Comparison of ENCODE assay signal across 7 mouse cellular contexts in the genomic region with DNA sequence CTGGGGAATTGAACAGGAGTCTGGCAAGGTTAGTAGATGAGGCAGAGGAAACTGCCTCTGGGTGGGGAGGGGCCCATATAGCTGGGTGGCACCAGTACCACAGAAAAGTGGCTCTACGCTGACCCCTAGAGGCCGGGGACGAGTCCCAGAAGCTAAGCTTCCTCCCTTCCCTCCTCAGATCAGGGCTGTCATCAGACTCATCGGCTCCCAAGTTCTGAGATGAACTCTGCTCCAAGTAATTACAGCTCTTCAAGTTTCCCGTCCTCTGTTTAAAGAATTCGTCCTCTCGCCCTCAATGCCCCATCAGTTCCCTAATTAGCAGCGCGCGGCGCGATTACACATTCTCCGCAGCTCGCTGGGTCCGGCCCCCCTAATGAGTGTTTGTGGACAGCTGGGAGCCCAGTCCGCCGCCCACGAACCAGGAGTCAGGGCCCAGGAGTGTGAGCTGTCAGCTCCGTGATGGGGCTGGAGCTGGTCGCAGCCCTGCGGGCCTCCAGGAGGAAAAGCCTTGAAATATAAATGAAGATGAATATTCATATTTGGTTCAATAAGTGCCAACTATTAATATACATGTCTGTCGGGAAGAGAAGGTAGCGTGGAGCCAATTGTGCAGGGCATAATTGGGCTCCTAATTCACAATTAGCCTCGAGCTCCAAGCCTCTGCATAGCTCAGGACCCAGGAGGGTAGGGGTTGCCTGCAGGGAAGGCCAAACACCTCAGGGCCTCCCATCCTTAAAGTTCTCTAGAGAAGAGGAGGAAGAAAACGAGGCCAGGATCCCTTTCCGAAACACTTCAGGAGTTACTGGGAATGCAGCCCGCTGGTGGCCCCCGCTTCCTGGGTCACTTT.
A peak's percentile ranks its signal among the peaks of the same experiment; 100 is the strongest.
DNase-seq lines count a peak whose midpoint lies in the region; ATAC-seq and TF ChIP-seq lines count a peak whose summit lies in the region.

No protein-coding gene starts in this region.

- H3K4me2 ChIP-seq in limb, embryonic 12.5 days = peak overlapping the region; percentile 54
- peak overlapping the region; percentile 8; the same call in 1 of the 2 replicates for H3K4me2 ChIP-seq in midbrain, postnatal 0 days (ENCODE audit: low read depth, low read length, poor library complexity, severe bottlenecking)

- peak; percentile 23 for DNase-seq in adrenal gland, adult 8-10 months
- peak; percentile 38 to 65 for DNase-seq in heart, adult 18-20 months
- DNase-seq in kidney, adult 2 months = peak; percentile 47
- peak; percentile 50 for DNase-seq in midbrain, postnatal 0 days (ENCODE audit: low spot score)
- peak; percentile 70 to 75 for DNase-seq in spleen, postnatal 36 days (ENCODE audit: low spot score in 2 of 2)

- H3K4me1 ChIP-seq in cortical plate, adult 2 months (ENCODE audit: control insufficient read depth, insufficient read depth, low read length) = no peaks in the 10 kb centered on the region
- no peaks in the 10 kb centered on the region for H3K4me1 ChIP-seq in kidney, adult 2 months (ENCODE audit: control insufficient read depth, insufficient read depth, low read length)
- peaks cover 11% of the 10 kb centered on the region for H3K4me1 ChIP-seq in limb, embryonic 12.5 days (replicated peaks)
- H3K4me1 ChIP-seq in midbrain, postnatal 0 days (ENCODE audit: insufficient read depth, low read length) = no peaks in the 10 kb centered on the region

- no peaks in the 10 kb centered on the region for H3K9me3 ChIP-seq in limb, embryonic 12.5 days
- H3K9me3 ChIP-seq in midbrain, postnatal 0 days (ENCODE audit: low read length) = no peaks in the 10 kb centered on the region

- H3K27ac ChIP-seq in cortical plate, adult 2 months (ENCODE audit: insufficient read depth, low read length) = no peak overlapping the region
- H3K27ac ChIP-seq in kidney, adult 2 months (ENCODE audit: insufficient read depth, low read depth, low read length) = no peak overlapping the region
- H3K27ac ChIP-seq in limb, embryonic 12.5 days = no peak overlapping the region
- no peak overlapping the region for H3K27ac ChIP-seq in midbrain, postnatal 0 days (ENCODE audit: low read depth, low read length)

- H3K4me3 ChIP-seq in cortical plate, adult 2 months (ENCODE audit: insufficient read depth, low read length) = no peak overlapping the region
- no peak overlapping the region for H3K4me3 ChIP-seq in kidney, adult 2 months (ENCODE audit: insufficient read depth, low read depth, low read length)
- H3K4me3 ChIP-seq in limb, embryonic 12.5 days (replicated peaks) = peak overlapping the region; percentile 12
- H3K4me3 ChIP-seq in midbrain, postnatal 0 days (ENCODE audit: low read depth, low read length) = no peak overlapping the region

- 0 out of 2 replicates have a peak, but pooled peaks have one; percentile 17 for ATAC-seq in limb, embryonic 12.5 days (ENCODE audit: insufficient number of reproducible peaks, insufficient read depth, low FRiP score, low TSS enrichment, low read depth)
- ATAC-seq in midbrain, postnatal 0 days (ENCODE audit: low FRiP score) = peak; percentile 57; the same call in 1 of the 2 replicates

- no peak overlapping the region for H3K9ac ChIP-seq in limb, embryonic 12.5 days (replicated peaks)
- H3K9ac ChIP-seq in midbrain, postnatal 0 days (replicated peaks; ENCODE audit: low read length, poor library complexity, severe bottlenecking) = no peak overlapping the region

- no peaks in the 10 kb centered on the region for H3K36me3 ChIP-seq in kidney, adult 2 months (ENCODE audit: control insufficient read depth, insufficient read depth, low read length)
- H3K36me3 ChIP-seq in limb, embryonic 12.5 days = no peaks in the 10 kb centered on the region
- no peaks in the 10 kb centered on the region for H3K36me3 ChIP-seq in midbrain, postnatal 0 days (ENCODE audit: insufficient read depth, low read length)

- 18% methylated on average over 28 of the region's 28 CpGs for WGBS in kidney, adult 2 months
- WGBS in limb, embryonic 12.5 days = 20% methylated on average over 28 of the region's 28 CpGs
- 16% methylated on average over 28 of the region's 28 CpGs for WGBS in midbrain, postnatal 0 days

- TF ChIP-seq CTCF in cortical plate, adult 2 months (IDR thresholded peaks at IDR 0.05; ENCODE audit: extremely low read depth, insufficient read depth, low read length) = peak; percentile 52
- peak; percentile 59 for TF ChIP-seq CTCF in kidney, adult 2 months (conservative IDR thresholded peaks at IDR 0.05; ENCODE audit: insufficient read depth, insufficient read length, low read depth, low read length)
- TF ChIP-seq CTCF in midbrain, postnatal 0 days (IDR thresholded peaks at IDR 0.05) = peak; percentile 59

- no peak for TF ChIP-seq POLR2A in cortical plate, adult 2 months (IDR thresholded peaks at IDR 0.05; ENCODE audit: extremely low read depth, insufficient read depth, low read length)
- TF ChIP-seq POLR2A in kidney, adult 2 months (IDR thresholded peaks at IDR 0.05; ENCODE audit: low read depth, low read length) = no peak

- H3K27me3 ChIP-seq in kidney, adult 2 months (replicated peaks; ENCODE audit: control insufficient read depth, insufficient read depth, low read length) = no peaks in the 10 kb centered on the region
- H3K27me3 ChIP-seq in limb, embryonic 12.5 days = no peaks in the 10 kb centered on the region
- no peaks in the 10 kb centered on the region for H3K27me3 ChIP-seq in midbrain, postnatal 0 days (ENCODE audit: insufficient read depth, low read length)
